Comparison of ENCODE assay signal across 21 mouse cellular contexts in genomic region chr14:114166005-114166404, GRCm38 (mm10).
DNase-seq lines count a peak whose midpoint lies in the region; ATAC-seq and TF ChIP-seq lines count a peak whose summit lies in the region.
"Had no signal": no experiment of that assay in that cellular context is flagged by ENCODE, and none has a peak within 500 bp of the region (broad histone marks: within the 10 kb centered on the region; RNA-seq: fewer than 3 reads in every experiment).

No protein-coding gene starts in this region.

- no peak overlapping the region for H3K9ac ChIP-seq in liver, adult 2 months (ENCODE audit: low read depth, low read length)
- no peak overlapping the region for H3K9ac ChIP-seq in liver, embryonic 11.5 days (ENCODE audit: low read depth, low read length)
- H3K9ac ChIP-seq in liver, postnatal 0 days (replicated peaks), result no peak overlapping the region
- no peak overlapping the region for H3K9ac ChIP-seq in liver, embryonic 12.5 days

- peaks cover 6% of the 10 kb centered on the region; the same call in 1 of the 2 replicates for H3K4me1 ChIP-seq in liver, adult 2 months (ENCODE audit: control insufficient read depth, insufficient read depth, low read length)
- H3K4me1 ChIP-seq in liver, embryonic 11.5 days (replicated peaks; ENCODE audit: control insufficient read depth, insufficient read depth, low read length), result no peaks in the 10 kb centered on the region
- no peaks in the 10 kb centered on the region for H3K4me1 ChIP-seq in liver, postnatal 0 days (ENCODE audit: insufficient read depth)
- H3K4me1 ChIP-seq in liver, embryonic 12.5 days, result no peaks in the 10 kb centered on the region

- DNase-seq in embryo, embryonic 10.5 days (ENCODE audit: low spot score), result peak; percentile 5
- DNase-seq in embryo, embryonic 11 days, result no peak
- DNase-seq in liver, adult 2 months (ENCODE audit: extremely low read depth, low read depth, low spot score), result peak; percentile 97
- no peak for DNase-seq in liver, embryonic 11.5 days (ENCODE audit: low spot score)
- no peak for DNase-seq in liver, postnatal 0 days
- DNase-seq: adrenal gland, adult 2 months; adrenal gland, adult 8-10 months; adrenal gland, postnatal 10 days; adrenal gland, postnatal 14 days; adrenal gland, postnatal 25 days; adrenal gland, postnatal 36 days; B cell, adult 2 months; cerebellum, adult 11 months; cerebellum, adult 11-12 months; cerebellum, adult 18-20 months had no signal

- no peak overlapping the region for H3K4me2 ChIP-seq in liver, embryonic 11.5 days
- no peak overlapping the region for H3K4me2 ChIP-seq in liver, postnatal 0 days (ENCODE audit: low read depth, low read length)
- no peak overlapping the region for H3K4me2 ChIP-seq in liver, embryonic 12.5 days

- no peaks in the 10 kb centered on the region for H3K36me3 ChIP-seq in liver, adult 2 months (ENCODE audit: control insufficient read depth, insufficient read depth, low read length)
- H3K36me3 ChIP-seq in liver, embryonic 11.5 days (ENCODE audit: control insufficient read depth, insufficient read depth, low read length), result no peaks in the 10 kb centered on the region
- H3K36me3 ChIP-seq in liver, postnatal 0 days (replicated peaks; ENCODE audit: insufficient read depth, low read length), result no peaks in the 10 kb centered on the region
- no peaks in the 10 kb centered on the region for H3K36me3 ChIP-seq in liver, embryonic 12.5 days
- H3K36me3 ChIP-seq: G1E had no signal

- H3K27me3 ChIP-seq in liver, adult 2 months (ENCODE audit: control insufficient read depth, insufficient read depth, low read length), result no peaks in the 10 kb centered on the region
- H3K27me3 ChIP-seq in liver, embryonic 11.5 days (replicated peaks; ENCODE audit: control insufficient read depth, insufficient read depth, low read length), result no peaks in the 10 kb centered on the region
- H3K27me3 ChIP-seq in liver, postnatal 0 days (ENCODE audit: insufficient read depth, low read length), result no peaks in the 10 kb centered on the region
- H3K27me3 ChIP-seq in liver, embryonic 12.5 days (replicated peaks), result no peaks in the 10 kb centered on the region
- H3K27me3 ChIP-seq: CH12.LX, Patski had no signal

- ATAC-seq in liver, embryonic 11.5 days (replicated peaks; ENCODE audit: low FRiP score), result no peak
- ATAC-seq in liver, postnatal 0 days, result peak; percentile 92
- no peak for ATAC-seq in liver, embryonic 12.5 days
- ATAC-seq: activated CD4-positive, CD25-positive, alpha-beta regulatory T cell, adult 4 months; CD4-positive, CD25-positive, alpha-beta regulatory T cell, adult 4 months; Patski had no signal

- WGBS in liver, adult 2 months, result 20% methylated on average over 4 of the region's 4 CpGs
- 65% methylated on average over 4 of the region's 4 CpGs for WGBS in liver, embryonic 11.5 days
- 61% methylated on average over 4 of the region's 4 CpGs for WGBS in liver, postnatal 0 days (ENCODE audit: insufficient replicate concordance)
- 57% methylated on average over 4 of the region's 4 CpGs for WGBS in liver, embryonic 12.5 days (ENCODE audit: insufficient replicate concordance)

- TF ChIP-seq CTCF in liver, adult 2 months (IDR thresholded peaks at IDR 0.05; ENCODE audit: low read depth, low read length), result no peak
- no peak for TF ChIP-seq CTCF in liver, postnatal 0 days (IDR thresholded peaks at IDR 0.05; ENCODE audit: low read depth)

- no peak for TF ChIP-seq POLR2A in liver, adult 2 months (IDR thresholded peaks at IDR 0.05; ENCODE audit: extremely low read depth, insufficient read depth, low read length)

- no peak overlapping the region for H3K27ac ChIP-seq in liver, adult 2 months (replicated peaks; ENCODE audit: insufficient read depth, low read depth, low read length)
- H3K27ac ChIP-seq in liver, embryonic 11.5 days (ENCODE audit: low read depth, low read length), result no peak overlapping the region
- H3K27ac ChIP-seq in liver, postnatal 0 days (ENCODE audit: low read depth), result no peak overlapping the region
- H3K27ac ChIP-seq in liver, embryonic 12.5 days, result no peak overlapping the region

- no peaks in the 10 kb centered on the region for H3K79me2 ChIP-seq in liver, adult 2 months (ENCODE audit: control insufficient read depth, insufficient read depth, low read length)

- H3K4me3 ChIP-seq in liver, adult 2 months (ENCODE audit: insufficient read depth, low read depth, low read length), result no peak overlapping the region
- H3K4me3 ChIP-seq in liver, embryonic 11.5 days (ENCODE audit: low read depth, low read length), result no peak overlapping the region
- H3K4me3 ChIP-seq in liver, postnatal 0 days (ENCODE audit: low read depth, low read length), result no peak overlapping the region
- no peak overlapping the region for H3K4me3 ChIP-seq in liver, embryonic 12.5 days

- no peaks in the 10 kb centered on the region for H3K9me3 ChIP-seq in liver, embryonic 11.5 days (ENCODE audit: control insufficient read depth, low read length)
- H3K9me3 ChIP-seq in liver, postnatal 0 days (ENCODE audit: low read length), result no peaks in the 10 kb centered on the region
- H3K9me3 ChIP-seq in liver, embryonic 12.5 days (replicated peaks), result no peaks in the 10 kb centered on the region
- H3K9me3 ChIP-seq: G1E had no signal

- 0 out of 2 replicates have a peak, but pooled peaks have one; percentile 15 for TF ChIP-seq EP300 in liver, postnatal 0 days (IDR thresholded peaks at IDR 0.05; ENCODE audit: low read depth)

Comparison
In these comparisons a context has a peak if more than half of its experiments do, and no peak if none do; other contexts are left out.
1. DNase-seq: peak in embryo, embryonic 10.5 days (single experiment) and liver, adult 2 months (single experiment); none in embryo, embryonic 11 days (single experiment), liver, embryonic 11.5 days (single experiment) and liver, postnatal 0 days (single experiment).